Mouse (Mus musculus): ENCODE measurements around the gene Chkb.
A peak's percentile ranks its signal among the peaks of the same experiment; 100 is the strongest.
"Not testable (repeated sequence)": the region's sequence is repeated elsewhere in the genome, so short reads cannot be mapped to it uniquely, and the experiment has no call there.

Chkb gene

GRCm38 (mm10) chr15:89453865-89454478 lies 24.3 kb upstream of the Chkb start, which contains the start of gene Mapk8ip2:
TSS of gene Mapk8ip2 (plus strand) at chr15:89453913.
- no peak for DNase-seq (ENCODE audit: low spot score in 2 of 2)

DNA sequence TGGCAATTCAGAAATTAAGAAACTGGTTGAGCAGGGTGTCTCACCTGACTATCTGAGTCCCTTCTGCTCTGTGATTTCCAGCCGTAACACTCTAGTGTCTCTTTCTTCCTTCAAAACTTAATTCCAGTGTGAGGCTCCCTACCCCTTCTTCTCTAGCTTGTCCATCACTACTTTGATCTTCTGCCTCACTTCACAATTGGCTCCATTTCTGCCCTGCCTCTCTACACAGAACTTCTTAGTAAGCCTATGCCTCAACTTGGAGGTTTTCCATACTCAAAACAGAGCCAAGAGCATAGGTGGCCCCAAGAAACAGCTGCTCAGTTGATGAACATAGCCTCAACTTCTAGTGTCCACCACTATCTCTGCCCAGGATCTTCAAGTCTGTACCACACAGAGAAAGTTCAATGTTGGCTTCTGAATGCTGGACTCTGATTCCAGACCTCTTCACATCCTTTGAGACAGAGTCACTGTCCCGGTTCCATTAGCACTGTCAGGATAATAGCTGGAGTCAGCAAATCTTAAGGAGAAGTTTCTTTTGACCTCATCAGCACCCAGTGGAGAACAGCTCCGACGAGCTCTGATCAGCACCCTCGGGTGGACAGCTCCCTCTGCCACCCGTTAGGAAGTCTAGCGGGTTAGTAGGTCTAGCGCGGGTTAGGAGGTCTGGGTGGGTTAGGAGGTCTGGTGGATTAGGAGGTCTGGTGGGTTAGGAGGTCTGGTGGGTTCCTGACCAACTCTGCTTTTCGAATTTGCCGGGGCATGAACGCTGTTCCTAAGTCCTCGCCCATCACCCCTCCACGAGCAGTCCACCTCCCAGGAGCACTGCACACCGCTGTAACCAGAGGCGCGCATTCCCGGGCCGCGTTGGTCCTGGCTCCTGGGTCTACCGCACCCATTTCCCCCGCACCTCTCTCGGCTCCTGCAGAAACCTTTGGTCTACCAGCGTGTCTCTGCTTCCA lies 23.5 kb upstream of the Chkb start:
- peak; percentile 62 to 87 for DNase-seq (ENCODE audit: low spot score in 2 of 2)

- no peak for DNase-seq (ENCODE audit: low spot score in 2 of 2)
Observed at GRCm38 (mm10) chr15:89442486-89443070, 12.9 kb upstream of the Chkb start.

DNA sequence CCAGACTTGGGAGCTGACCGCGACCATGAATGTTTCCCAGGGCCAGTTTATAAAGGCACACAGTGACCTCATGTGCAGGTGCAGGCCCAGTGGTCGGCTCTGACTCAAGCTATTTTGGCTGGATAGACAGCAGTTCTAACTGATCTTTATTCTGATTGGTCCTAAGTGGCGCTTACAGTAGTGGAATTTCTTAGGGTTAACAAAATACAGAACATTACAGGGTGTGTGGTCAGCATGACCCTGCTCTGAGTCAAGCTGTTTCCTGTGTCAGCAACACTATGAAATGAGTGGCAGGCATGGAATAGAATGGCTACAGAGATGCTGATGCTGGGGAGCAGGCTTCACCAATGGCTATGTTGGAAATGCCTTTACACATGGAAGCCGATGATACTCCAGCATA lies 6.2 kb upstream of the Chkb start:
- no peak for DNase-seq (ENCODE audit: low spot score in 2 of 2)

- no peak for DNase-seq (ENCODE audit: low spot score in 2 of 2)
Observed at GRCm38 (mm10) chr15:89434136-89434535, 4.4 kb upstream of the Chkb start.

- no peak for DNase-seq (ENCODE audit: low spot score in 2 of 2)
Observed at GRCm38 (mm10) chr15:89432946-89433345, 3.2 kb upstream of the Chkb start.

- DNase-seq (ENCODE audit: low spot score in 2 of 2) = no peak
Observed at GRCm38 (mm10) chr15:89431806-89432205, 2.1 kb upstream of the Chkb start.

GRCm38 (mm10) chr15:89431271-89431670 lies 1.6 kb upstream of the Chkb start:
- DNase-seq (ENCODE audit: low spot score in 2 of 2) = no peak

DNA sequence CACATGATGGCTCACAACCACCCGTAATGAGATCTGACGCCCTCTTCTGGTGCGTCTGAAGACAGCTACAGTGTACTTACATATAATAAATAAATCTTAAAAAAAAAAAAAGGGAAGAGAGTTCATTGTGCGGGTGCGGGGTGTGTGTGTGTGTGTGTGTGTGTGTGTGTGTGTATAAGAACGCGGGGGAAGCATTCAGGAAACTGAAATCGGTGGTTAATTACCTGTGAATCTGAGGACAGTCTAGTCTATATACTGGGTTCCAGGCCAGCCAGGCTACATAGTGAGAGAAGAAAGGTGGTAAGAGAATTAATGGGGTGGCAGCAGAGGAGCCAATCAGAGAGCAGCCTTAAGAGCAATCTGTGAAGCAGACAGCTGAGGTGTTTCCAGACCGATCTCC lies 1.1 kb upstream of the Chkb start:
- DNase-seq (ENCODE audit: low spot score in 2 of 2) = not testable (repeated sequence)

DNA sequence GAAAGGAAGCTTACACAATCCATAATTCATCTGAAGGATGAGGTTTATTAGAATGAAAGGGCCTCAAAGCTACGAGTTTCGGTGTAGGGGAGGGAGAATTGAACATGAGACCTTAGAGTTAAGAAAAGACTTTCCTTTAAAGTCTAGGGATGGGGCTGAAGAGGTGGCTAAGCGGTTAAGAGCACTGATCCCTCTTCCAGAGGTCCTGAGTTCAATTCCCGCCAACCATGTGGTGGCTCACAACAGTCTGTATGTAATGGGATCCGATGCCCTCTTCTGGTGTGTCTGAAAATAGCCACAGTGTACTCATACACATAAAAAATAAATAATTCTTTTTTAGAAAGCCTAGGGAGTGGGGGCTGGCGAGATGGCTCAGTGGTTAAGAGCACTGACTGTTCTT lies 633 bp upstream of the Chkb start:
- DNase-seq (ENCODE audit: low spot score in 2 of 2) = no peak

- no peak for DNase-seq (ENCODE audit: low spot score in 2 of 2)
Observed at GRCm38 (mm10) chr15:89428821-89429351, 822 bp downstream of the Chkb start.

DNA sequence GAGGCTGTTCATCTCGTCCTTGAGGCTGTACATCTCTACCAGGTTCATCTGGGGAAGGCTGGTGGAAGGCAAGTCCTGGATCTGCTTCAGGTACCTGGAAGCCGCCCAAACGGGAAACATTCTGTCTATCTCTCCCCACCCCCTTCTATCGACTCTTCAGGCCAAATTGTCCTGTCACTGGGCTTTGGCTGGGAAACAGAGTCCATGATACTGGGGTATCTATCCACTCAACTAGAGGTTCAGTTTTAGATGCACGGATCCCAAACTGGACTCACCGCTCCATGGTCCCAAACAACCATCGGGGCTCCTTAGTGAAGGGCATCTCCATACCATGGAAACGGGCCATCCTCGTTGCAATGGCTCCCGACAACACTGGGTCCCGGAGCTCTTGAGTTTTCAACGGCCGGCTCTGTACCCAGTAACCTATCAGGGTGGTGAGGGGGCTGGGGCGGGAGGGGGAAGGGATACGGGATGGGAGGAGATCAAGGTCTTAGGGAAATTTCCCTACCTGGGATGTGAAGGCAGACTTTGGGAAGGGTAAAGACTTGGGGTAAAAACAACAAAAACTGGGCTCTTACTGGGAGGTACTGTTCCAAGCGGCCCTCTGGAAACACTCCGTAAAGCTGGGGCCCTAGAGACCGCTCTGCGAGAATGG lies 1.4 kb downstream of the Chkb start:
- no peak for DNase-seq (ENCODE audit: low spot score in 2 of 2)

- no peak for DNase-seq (ENCODE audit: low spot score in 2 of 2)
Observed at GRCm38 (mm10) chr15:89426716-89427115, 3.0 kb downstream of the Chkb start.

DNA sequence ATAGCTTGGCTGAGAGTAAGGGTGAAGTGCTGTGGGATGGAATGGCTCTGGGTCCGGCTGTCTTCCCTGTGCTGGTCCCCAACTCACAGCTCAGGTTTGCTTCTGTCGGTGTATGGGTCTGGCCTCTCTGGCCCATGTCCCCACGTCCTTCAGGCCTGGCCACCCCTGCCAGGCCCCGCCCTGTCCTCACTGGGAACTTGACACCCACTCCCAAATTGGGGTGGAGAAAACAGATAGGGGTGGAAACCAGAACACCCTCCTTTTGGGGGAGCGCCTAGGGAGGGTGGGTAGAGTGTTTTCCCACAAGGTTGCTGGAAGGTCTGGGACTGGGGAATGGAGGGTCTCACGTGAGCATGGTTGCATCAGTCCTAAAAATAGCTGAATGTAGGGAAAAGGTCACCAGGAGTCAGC lies 4.0 kb downstream of the Chkb start, which contains the start of gene Cpt1b:
TSS of gene Cpt1b (minus strand) at position 153 of the 411 bp plus-strand sequence.
- DNase-seq (ENCODE audit: low spot score in 2 of 2) = no peak

GRCm38 (mm10) chr15:89424621-89425020 lies 5.1 kb downstream of the Chkb start:
- no peak for DNase-seq (ENCODE audit: low spot score in 2 of 2)

- no peak for DNase-seq (ENCODE audit: low spot score in 2 of 2)
Observed at GRCm38 (mm10) chr15:89421938-89422337, 7.8 kb downstream of the Chkb start.

DNA sequence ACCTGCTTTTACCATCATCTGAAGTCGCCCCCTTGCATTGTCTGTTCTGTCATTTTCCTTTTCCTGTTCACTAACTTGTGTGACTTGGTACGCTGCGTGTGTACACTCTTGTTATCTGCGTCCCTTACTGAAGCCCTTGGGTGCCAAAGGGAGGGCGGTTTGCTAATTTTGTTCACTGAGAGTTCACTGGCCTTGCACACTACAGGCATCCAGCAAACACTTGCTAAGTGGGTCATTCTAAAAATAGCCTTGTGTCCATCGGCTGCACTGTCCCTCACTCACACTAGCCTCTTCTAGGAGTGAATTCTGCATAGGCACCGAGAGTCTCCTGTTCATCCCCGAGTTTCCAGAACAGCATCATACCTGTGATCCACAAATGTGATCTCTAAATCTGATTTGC lies 14.4 kb downstream of the Chkb start:
- no peak for DNase-seq (ENCODE audit: low spot score in 2 of 2)

- no peak for DNase-seq (ENCODE audit: low spot score in 2 of 2)
Observed at GRCm38 (mm10) chr15:89410118-89410517, 19.6 kb downstream of the Chkb start, which contains the start of gene Syce3. TSS of gene Syce3 (minus strand) at chr15:89410503.

GRCm38 (mm10) chr15:89406691-89407090 lies 23.0 kb downstream of the Chkb start:
- DNase-seq (ENCODE audit: low spot score in 2 of 2) = no peak

- no peak for DNase-seq (ENCODE audit: low spot score in 2 of 2)
Observed at GRCm38 (mm10) chr15:89404831-89405623, 24.7 kb downstream of the Chkb start.

DNA sequence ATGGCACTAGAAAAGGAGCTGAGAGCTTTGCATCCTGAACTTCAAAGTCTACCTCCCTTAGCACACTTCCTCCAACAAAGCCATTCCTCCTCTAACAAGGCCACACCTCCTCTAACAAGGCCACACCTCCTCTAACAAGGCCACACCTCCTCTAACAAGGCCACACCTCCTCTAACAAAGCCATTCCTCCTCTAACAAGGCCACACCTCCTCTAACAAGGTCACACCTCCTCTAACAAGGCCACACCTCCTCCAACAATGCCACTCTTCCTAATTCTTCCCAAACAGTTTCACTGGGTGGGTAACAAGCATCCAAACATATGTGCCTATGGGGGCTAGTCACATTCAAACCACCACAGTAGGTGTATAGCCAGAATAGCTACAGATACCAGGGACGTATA lies 27.2 kb downstream of the Chkb start:
- no peak for DNase-seq (ENCODE audit: low spot score in 2 of 2)

Data from spleen, postnatal 4 days (tissue).